Mouse (Mus musculus): ENCODE results near the gene Wnk4.
A peak's percentile ranks its signal among the peaks of the same experiment; 100 is the strongest.

Gene Wnk4

DNA sequence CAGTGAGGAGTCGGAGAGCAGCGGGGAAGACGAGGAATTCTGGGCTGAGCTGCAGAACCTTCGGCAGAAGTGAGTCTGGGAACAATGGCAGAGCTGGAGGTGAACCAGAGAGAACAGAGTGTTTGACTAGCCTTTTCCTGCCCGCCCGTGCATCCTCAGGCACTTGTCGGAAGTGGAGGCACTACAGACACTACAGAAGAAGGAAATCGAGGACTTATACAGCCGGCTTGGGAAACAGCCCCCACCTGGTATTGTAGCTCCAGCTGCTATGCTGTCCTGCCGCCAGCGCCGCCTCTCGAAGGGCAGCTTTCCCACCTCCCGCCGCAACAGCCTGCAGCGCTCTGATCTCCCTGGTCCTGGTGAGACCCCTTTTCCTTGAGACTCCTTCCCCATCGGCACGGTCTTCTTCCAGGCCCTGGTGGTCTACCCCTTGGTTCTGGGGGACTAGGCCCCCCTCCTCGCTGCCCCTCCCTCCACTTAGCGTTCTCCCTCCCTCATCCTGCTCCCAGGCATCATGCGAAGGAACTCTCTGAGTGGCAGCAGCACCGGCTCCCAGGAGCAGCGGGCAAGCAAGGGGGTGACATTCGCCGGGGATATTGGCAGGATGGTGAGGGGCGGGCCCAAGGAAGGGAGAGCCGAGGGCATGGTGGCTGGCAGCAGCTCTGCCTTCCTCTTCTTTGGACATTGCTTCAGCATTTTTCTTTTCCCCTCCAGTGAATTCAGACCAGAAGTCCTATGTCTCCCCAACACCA lies 16.1 kb downstream of the Wnk4 start:
- DNase-seq: peak in 1 of 2 experiments; percentile 19

DNA sequence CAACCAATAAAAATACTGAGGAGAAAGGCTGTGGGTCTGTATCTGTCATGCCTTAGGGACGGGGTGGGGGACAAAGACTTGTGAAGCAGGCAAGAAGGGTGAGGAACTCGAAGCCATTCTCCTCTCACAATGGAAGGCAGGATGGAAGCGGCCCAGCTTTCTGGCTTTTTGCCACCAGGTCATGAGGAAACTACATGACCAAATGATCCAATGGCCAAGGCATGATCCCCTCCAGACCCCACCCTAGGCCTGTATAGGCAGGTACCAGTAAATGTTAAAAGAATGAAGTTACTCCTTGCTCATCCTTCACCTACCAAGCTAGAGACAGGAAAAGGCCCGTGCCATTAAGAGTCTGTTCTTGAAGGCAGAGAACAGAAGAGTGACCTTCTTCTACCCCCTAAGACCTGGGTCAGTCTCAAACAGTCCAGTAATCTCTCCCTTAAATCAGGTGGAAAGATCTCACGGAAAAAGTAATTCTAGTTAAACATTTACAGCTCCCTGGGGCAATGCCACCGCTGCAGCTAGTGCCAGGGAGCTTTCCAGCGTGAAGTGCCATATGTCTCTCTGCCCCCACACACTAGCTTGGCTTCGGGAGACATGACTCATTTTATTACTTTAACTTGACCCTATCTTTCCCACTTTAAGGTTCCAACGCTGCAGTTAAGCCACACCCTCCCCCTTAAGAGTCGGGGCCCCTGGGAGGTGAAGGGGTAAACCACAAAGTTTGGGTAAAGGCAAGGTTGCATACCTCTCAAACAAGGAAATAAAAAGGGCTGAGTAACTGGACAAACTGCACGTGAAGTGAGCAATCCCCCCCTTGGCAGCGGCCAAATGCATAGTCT lies 17.2 kb downstream of the Wnk4 start:
- peak; percentile 25 to 44 for DNase-seq

DNA sequence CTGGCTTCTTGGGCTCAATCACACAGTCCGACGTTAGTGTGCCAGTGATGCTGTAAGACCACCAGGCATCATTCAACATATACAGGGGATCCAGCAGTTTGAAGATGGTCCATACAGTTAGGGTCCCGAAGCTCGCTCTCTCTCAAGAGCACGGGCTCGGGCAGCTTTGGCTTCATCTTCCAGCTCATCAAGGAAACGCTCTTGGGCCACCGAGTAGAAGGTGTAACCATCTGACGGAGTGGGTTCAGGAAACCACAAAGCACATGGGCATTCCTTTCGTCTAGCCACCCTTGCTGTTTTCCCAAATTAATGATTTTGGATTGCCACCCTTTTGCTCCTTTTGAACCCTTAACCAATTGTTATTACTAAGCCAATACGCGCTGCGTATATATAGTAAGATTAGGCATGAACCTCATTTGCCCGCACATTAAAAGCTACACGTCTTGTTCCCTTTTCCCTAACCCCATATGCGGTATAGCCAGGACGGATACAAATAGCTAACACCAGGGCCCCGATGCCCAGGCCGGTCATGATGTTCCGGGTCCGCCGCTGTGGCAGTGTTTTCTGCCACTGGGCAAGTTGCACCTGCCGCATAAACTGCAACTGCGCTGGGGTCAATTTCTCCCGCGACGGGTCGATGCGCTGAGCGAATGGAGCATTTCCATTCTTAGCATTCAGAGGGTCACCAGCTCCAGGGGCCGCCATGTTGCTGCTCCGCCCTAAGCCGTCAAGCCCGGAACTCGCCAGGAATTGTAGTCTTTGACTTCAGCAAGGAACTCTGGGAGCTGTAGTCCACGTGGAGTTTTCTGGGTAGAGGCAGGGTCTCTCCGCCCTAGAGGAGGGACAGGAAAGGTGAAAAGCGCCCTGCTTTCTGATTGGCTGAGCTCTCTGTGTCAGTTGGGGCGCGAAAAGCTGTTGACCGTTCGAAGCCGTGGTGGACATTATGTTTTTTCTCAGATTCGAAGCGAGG lies 18.1 kb downstream of the Wnk4 start, which contains the start of the genes Cntd1 and Coa3:
TSS of gene Cntd1 (plus strand) at position 790 of the 970 bp plus-strand sequence.
TSS of gene Coa3 (minus strand) at position 892 of the 970 bp plus-strand sequence.
- DNase-seq: peak; percentile 87 to 89

DNA sequence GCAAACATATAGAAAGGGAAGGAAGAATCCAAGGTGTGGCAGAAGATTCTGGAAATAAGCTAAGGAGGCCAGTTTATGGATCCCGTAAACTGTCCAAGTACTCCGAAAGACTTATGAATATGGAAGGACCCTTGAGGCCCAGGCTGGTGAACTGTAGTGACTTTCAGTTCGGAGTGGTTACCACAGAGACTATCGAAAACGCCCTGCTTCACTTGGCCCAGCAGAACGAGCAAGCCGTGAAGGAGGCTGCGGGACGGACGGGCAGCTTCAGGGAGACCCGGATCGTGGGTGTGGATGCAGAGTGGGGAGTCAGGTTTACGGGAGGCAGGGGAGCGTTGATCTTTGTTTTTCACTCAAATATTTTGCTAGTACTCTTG lies 18.8 kb downstream of the Wnk4 start:
- no peak for DNase-seq

DNA sequence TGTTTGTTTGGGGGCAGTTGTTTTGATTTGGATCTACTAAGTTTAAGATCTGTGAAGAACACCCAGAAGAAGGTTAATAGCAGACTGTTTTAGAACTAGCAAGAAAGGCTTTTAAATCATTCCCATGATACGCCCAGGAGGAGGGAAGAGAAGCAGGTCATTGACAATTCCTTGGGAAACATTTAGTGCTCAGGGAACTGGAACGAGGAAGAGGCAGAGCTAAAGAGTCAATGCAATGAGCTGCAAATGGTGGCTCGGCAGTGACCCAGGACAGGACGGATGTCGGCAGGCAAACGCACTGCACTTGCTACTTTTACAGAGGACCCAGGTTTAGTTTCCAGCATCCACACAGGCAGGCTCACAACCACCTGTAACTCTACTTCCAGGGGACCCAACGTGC lies 20.5 kb downstream of the Wnk4 start:
- no peak for DNase-seq

DNA sequence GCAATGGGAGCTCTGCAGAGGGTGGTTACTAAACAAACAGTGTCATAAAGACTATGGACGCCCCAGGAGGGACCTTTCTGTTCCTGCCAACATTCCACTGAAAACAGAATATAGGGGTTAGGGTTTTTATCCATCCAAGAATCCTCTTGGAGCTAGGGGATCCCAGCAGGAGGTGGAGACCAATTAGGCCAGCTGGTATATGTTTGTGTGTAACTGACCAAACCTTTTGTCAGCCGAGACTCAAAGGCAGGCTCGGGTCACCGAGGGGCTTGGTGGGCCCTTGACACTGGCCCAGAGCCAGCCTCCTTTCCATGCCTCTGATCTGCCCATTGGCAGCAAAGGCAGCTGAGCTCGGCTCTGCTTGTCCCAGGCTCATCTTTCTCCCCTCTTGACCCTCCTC lies 22.5 kb downstream of the Wnk4 start:
- no peak for DNase-seq

DNA sequence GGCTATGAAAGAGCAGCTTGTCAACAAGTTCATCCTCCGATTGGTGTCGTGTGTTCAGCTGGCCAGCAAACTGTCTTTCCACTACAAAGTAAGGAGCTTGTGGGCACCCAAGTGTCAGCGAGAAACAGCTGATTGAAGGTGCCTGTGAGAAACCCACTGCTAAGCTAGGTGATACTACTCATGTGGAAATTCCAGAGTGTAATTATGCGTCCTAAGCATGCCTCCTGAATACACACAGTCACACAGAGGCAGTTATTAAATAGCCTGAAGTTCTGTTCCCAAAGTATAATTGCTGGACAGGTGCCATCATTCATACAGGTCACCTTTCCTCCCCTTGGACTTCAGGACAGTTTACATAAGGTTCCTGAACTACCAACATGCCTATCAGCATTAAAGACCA lies 23.4 kb downstream of the Wnk4 start:
- no peak for DNase-seq

DNA sequence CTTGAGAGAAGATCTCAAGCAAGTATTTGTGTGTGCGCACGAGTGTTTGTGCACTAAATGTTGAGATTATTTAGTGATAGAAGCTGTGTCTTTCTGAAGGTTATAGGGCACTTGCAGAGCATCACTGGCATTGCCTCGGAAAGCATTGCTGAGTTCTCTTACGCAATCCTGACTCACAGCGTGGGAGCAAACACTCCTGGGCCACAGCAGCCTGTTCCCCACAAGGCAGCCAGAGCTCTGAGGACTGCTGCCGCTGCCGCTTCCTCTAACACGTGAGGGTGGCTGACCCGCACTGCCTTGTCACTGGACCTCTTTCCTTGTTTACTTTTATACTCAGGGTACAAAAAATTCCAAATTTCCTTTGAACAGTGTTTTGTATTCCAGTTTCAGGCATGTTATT lies 26.9 kb downstream of the Wnk4 start:
- no peak for DNase-seq

DNA sequence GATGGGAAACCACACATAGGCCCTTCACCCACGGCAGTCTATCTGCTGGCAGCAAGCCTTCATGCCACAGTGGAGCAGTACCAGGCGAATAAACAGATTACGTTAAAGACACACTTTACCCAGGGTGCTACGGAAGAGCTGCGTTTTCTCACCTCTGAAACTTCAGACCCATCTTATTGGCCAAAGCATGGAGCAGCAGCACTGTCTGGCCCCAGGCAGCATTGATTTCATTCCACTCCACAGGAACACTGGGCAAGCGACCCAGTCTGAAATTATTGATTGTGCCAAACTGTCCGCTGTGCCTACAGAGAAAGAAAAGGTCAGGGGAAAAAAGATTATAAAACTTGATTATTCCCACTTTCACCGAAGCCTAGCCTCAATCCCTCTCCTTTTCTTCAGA lies 30.9 kb downstream of the Wnk4 start:
- no peak for DNase-seq

DNA sequence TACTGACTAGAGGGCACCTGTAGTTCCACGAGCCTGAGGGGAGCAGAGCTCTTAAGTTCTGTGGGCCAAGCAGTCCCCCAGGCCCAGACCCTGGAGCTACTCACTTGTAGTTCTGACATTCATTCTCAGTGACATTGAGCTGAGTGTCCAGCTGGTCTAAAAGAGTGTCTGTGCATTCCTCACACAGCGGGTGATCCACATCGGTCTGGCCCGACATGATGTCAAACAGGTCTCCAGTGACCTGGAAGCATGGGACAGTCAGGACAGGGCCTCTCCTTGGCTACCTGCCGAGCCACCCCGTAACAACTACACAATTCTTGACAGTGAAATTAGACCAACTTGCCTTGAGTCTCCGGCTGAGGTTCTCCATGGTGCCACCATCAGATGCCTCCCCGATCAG lies 34.8 kb downstream of the Wnk4 start:
- DNase-seq: no peak

DNA sequence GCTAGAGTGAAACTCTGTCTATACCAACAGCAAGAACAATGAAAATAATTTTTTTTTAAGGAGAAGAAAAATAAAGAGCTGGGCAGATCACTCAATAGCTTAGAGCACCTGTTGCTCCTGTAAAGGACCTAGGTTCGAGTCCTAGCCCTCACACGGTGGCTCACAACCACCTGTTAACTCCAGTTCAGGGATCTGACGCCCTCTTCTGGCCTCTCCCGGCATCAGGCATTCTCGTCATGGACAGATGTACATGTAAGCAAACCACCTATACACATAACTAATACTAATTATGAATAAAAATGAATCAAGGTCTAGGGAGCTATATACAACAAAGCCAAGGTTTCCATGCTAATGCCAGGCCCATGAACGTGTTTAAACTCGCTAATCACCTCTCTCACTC lies 40.5 kb downstream of the Wnk4 start:
- DNase-seq: peak in 1 of 2 experiments; percentile 48

DNA sequence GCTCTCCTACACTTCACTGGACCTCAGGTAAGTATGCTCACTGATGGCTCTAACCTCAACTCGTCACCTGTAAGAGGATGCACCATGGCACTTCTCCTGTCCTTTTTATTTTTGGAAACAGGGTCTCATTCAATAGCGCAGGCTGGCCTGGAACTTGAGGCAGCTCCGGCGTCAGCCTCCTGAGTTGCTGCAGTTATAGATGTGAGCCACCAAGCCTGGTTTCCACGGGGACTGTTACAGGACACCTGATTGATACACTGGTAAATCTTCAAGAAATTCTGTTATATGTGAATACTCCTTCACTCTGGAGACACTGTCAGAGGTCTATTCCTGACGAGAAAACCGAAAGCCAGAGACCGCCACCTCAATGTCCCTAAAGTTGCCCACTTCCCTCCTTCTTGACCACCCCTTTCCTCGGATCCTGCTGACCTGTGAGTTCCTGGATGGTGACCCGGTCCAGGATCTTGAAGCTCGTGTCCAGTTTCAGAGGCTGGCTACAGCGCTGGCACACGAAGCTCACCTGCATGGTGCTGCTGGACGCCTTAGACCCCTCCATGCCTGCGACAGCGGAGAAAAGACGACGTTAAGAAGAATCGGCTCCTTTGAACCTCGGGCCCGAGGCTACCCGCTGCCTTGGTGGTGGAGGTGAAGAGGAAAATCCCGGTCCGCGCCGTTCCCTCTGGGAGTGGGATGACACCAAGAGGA lies 41.1 kb downstream of the Wnk4 start:
- DNase-seq: no peak

DNA sequence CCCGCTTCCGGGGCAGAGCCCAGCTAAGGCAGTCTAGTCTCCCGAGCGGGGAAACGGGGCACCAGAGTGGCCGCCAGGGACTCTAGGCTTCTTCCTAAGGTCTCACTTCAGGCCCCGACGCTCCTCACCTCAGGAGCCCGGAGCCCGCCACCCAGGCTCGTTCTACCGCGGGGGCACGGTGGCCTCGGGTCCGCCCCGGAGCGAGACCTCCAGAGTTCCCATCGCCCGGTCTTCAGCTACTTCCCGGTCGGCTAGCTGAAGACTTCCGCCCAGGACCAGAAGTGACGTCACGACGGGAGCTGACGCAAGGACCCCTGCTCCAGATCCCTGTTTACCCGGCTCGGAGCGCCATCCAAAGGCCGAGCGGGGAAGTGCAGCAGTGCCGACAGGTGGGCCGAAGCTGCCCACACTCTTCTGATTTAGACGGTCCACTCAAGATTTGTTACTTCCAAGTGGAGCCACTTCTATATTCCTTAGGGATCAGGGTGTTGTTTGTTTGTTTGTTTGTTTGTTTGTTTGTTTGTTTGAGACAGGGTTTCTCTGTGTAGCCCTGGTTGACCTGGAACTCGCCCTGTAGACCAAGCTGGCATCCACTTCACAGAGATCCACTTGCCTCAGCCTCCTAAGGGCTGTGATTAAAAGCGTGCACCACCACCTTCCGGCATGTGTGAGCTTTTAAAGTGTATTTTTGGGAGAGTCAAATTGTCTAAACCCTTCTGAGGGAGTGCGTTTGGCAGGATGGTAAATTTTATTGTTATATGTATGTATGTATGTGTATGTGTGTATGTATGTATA lies 41.8 kb downstream of the Wnk4 start, which contains the start of gene Becn1:
TSS of gene Becn1 (minus strand) at position 283 of the 795 bp plus-strand sequence.
- DNase-seq: peak; percentile 99 to 100

DNA sequence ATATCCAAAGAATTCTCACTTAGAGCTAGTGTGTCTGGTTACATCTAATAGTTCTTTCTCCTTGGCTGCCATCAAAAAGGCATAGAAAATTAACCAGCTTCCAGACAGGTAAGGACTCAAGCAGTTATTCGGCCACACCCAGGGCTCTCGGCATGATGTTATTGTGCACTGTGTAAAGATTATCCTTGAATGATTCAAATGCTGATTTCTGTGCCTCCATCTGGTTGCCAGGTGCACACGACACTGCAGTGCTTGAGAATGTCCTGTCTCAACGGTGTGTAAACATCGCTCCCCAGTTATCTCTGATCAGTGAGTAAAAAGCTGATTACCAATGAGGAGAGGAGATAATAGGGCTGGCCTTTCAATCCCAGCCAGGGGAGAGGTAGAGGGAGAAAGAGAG lies 47.4 kb downstream of the Wnk4 start:
- DNase-seq: no peak

DNA sequence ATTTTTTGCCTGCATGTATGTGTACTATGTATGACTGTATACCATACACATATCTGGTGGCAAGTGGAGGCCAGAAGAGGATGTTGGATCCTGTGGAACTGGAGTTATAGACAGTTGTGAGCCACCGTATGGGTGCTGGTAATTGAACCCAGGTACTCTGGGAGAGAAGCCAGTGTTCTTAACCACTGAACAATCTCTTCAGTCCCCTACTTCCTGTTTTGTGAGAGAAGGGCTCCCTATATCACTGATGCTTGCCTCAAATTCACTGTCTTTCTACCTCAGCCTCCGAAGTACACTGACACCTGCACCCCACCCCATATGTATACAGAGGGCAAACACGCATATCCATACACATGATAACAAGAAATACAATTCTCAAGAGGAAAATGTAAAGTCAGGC lies 50.7 kb downstream of the Wnk4 start:
- DNase-seq: no peak

DNA sequence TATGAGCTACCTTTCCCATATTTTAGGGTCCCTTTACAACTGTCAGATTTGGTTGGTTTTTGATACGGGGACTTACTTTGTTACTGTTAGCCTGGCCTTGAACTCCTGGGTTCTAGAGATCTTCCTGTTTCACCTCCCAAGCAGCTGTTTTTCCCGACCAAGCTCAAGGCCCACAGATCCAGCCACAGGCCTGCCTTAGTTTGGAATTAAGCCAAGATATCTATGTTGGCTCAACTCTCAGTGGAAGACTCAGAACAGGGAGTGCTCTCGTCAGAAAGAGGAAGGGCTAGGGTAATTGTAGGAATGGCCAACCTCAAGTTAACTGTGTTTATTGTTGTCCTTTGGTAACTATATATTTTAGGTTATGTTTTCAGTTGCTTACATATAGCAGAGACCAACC lies 51.8 kb downstream of the Wnk4 start:
- DNase-seq: no peak

DNA sequence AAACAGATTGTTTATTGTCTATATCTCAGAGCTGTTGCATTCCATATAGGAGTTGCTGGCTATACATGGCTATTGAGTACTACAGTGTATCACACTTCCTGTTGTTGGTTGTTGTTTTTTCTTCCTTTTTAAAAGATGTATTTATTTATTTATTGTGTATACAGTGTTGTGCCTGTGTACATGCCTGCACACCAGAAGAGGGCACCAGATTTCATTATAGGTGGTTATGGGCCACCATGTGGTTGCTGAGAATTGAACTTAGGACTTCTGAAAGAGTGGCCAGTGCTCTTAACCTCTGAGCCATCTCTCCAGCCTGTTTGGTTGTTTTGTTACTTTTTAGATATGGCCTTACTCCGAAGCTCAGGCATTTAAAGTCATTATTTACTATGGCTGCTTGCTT lies 54.2 kb downstream of the Wnk4 start:
- DNase-seq: no peak

DNA sequence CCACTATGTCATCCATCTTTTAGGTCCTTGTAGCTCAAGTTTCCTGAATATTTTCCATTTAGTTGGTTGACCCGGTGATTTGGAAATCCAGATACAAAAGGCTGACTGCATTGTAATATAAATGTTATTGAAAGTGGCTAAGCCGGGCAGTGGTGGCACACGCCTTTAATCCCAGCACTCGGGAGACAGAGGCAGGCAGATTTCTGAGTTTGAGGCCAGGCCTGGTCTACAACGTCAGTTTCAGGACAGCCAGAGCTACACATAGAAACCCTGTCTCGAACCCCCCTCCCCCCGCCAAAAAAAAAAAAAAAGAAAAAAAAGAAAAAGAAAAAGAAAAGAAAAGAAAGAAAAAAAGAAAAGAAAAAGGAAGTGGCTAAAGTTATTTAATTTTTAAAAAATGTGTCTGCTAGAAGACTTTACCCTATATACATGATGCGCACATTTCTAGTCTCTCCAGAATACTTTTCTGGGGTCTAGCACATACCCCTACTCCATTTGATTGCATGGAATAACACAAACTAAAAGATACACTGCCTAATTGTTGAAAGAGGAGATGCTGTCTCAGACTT lies 54.8 kb downstream of the Wnk4 start:
- DNase-seq: no peak

DNA sequence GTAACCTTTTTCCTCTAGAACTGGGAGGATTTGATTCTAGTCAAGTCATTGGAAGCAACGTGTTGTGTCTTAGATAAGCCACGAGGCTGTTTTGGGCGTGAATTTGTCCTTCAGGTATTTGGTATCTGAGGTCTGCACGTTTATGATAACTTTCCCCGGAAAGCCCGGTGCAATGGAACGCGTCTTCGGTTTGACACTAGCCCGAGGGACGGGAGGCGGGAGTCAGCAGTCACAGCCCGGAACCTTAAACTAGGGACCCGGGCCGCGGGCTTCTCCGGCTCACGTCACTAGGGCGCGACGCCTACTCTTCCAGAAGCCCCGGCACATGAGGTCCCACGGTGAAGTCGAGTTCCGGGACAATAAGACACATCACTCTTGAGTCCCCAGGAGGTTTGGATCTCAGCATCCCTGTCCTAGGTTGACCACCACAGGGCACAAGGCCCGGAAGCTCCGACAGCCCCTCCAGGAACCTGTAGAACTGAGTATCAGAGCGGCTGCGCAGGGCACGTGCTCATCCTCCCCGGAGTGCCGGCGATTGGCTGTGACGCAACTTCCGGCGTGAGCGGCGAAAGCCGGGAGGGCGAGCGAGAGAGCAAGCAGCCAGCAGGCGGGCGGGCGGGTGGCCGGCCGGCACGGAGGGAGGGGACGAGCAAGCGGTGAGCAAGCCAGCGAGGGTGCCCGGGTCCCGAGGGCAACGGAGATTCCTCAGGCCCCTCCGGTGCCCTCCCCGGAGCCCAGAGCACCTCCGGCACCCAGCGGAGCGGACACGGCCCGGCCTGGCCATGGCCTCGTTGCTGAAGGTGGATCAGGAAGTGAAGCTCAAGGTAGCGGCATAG lies 55.5 kb downstream of the Wnk4 start, which contains the start of gene Psme3:
TSS of gene Psme3 (plus strand) at position 549 of the 836 bp plus-strand sequence.
- DNase-seq: peak; percentile 92 to 96

DNA sequence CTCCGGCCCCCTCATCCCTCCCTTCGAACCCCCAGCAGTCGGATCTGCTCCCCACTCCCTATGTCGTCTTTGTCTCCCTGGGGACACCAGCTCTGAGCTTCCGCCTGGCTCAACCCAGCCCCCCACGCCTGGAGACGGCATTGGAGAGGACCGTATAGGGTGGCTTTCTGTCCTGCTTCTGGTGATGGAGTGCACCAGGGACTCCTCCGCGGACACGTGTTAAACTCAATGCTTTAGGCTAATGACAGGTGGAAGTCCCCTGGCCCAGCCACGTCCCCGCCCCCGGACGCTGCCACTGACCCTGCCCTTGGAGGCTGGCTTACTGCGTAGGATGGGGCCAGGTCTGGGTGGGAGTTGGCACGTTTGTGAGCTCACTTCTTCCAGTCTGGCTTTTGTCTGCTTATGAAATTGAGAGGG lies 56.1 kb downstream of the Wnk4 start:
- no peak for DNase-seq
